Mouse (Mus musculus) lung, postnatal 14 days (tissue): ENCODE data around the gene Hpn.

Experiments
- DNase-seq: peaks from one replicate; pipeline ENCODE4 v3.0.0; 2021

Hpn gene

DNA sequence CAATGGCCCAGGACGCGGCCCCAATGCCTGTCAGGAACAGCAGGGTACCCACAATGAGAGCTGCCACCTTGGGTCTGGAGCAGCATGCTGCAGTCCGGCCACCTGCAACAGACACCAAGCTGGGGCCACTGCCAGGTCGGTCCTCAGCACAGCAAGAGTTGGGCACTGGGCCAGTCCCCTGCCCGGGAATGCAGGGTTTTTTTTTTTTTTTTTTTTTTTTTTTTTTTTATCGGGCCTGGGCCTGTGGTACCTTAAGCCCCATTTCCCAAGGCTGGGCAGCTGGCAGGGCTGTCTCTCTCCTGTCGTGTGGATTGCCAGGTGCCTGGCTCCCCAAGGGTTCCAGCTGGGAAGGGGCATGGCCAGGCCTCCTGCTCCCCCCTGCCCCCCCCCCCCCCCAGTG lies 6.0 kb downstream of the Hpn start:
- DNase-seq, result peak; percentile 70

DNA sequence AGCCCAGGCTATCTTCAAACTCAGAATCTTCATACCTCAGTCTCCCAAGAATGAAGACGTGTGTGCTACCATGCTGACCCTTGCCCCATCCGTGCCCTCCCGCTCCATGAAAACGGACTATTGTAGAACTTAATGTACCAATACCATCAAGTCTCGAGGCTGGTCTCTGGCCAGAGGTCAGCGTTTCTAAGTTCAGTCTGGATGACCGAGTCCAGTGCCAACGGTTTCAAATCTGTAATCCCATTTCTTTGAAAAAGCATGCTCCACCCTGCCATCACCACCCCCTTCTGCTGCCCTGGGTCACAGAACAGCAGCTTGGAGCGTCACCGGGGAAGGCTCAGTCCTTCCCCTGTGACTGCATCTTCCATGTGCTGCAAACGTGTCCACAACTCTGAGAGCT lies 7.3 kb downstream of the Hpn start:
- no peak for DNase-seq

DNA sequence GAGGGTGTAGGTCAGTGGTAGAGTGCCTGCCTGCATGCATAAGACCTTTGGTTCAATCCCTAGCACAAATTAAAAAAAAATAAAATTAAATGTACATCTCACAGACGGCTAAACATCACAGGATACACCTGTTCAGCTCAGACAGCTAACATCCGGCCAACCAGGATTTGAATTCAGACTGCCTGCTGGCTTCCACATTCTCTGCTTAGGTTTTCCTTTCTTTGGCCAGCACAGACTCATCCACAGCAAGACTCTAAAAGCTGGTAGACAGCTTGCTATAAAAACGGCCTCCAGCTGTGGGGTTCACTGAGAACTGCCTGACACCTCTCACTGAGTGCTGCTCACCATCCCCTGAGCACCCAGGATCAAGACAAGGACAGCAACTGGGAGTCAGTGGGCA lies 8.9 kb downstream of the Hpn start:
- DNase-seq, result no peak

DNA sequence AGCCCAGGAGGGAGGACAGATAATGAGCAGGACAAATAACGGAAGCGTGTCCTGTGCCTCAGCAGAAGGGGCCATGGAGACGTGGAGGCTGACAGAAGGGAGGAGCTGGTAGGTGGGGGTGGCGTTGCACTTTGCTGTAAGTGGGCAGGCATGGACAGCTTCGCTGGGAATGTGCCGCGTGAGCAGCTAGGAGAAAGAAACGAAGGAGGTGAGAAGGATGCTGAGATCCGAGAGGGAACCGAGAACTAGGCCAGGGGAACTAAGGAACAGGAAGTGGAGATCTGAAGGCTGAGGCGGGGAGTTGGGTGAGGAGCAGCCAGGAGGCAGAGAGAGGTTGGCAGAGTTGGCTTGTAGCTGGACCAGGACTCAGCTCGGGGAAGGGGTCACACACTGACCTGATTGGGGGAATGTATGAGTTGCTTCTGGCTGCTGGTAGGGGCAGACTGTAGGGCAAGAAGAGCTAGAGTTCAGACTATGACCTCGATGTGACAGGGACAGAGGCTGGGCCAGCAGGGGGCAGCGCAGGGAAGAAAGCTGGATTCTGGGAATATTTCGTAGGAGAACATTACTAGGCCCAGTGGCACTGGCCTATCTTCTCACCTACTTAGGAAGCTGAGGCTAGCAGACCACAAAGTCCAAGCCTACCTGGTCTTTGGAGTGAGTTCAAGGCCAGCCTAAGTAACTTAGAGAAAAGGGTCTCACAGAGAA lies 9.9 kb downstream of the Hpn start:
- DNase-seq, result peak; percentile 70

DNA sequence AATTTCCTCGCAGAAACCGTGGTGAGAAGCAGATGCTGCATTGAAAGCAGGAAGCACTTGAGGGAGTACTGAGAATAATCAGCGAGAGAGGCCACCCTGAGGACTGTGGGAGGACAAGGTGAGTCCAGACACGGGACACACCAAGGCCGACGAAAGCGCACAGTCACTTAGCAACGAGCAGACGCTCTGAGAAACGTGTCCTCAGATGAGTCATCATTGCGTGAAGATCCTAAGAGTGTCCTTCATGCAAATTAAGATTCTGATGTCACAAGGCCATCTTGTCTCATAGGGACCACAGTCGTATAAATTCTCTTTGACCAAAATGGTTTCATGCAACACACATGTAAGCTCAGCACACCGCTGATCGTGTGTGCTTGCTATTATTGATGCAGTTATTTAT lies 14.3 kb downstream of the Hpn start:
- no peak for DNase-seq

DNA sequence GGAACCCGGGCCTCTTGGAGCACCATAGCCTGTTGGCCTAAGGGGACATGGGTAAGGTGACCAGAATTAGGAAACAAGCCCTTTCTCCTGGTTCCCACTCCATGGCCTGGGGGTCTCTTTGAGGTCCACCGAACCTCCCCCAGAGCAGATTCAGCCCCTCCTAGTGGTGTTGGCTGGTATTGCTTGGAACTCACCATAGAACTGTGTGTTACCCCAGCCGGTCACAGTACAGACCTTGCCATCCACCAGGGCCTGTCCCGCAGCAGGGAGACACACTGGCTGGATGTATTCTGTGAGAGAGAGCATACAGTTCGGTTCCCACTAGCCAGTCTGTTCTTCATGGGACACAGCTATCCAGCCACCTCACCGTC lies 15.5 kb downstream of the Hpn start:
- no peak for DNase-seq

DNA sequence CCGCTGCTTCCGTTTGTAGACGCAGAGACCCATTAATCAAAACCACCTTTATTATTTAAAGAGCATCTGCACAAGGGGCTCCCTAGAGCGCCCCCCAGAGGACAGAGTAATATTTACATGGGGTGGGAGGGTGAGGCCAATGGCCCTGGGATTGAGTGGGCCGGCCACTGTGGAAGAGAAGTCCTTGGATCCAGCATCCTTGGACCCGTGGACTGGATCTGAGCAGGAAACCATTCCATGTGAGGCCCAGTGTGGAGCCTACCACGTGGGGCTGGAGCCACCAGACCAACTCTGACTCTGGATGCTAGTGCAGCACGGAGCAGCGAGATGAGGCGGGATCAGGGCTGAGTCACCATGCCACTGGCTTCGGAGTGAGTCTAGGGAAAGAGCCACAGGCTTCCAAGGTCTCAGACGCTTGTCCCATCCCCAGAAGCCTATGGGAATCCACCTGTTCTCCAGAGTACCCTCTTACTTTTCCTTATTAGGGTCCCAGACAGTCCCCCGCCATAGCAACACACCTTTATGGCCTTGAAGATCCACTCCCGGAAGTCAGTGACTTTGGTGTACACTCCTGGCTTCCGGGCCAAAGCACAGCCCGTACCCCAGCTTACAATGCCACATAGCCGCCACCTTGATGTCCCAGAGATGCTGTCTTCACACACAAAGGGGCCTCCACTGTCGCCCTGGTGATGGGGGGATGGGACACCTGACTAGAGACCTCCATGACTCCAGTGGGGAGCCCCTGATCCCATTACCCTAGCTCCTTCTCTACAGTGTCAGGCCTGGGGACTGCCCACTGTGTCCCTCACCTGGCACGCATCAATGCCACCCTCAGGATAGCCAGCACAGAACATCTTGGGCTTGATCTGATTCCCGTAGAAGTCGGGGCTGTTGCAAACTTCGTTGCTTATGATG lies 16.1 kb downstream of the Hpn start:
- DNase-seq, result no peak

DNA sequence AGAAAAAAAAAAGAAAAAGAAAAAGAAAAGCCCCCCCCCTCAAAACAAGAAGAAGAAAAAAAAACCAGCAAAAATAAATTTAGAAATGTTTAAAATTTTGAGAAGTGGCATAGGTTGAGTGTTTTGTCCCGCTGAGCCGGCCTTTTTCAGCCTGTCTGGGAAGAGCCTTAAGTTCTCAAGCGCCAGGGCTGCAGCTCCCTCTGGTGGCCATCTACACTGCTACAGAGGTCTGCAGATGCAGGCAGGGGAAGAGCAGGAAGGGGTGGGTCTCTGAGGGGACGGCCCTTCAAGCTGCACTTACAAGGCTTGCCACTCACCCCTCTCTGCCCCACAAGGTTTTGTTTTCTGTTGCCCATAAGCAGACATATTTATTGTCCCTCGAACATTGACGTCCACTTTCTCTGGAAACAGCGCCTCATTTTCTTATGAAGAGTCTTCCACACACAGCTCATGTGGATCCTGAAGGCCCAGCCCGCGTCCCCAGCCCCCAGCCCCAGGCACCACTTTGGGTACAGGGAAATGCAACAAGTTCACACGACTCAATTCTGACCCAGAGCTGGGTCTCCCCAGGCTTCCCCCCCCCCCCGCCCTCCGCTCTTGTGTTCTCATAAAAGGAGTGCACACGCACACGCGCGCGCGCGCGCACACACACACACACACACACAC lies 17.4 kb downstream of the Hpn start:
- peak; percentile 96 for DNase-seq

DNA sequence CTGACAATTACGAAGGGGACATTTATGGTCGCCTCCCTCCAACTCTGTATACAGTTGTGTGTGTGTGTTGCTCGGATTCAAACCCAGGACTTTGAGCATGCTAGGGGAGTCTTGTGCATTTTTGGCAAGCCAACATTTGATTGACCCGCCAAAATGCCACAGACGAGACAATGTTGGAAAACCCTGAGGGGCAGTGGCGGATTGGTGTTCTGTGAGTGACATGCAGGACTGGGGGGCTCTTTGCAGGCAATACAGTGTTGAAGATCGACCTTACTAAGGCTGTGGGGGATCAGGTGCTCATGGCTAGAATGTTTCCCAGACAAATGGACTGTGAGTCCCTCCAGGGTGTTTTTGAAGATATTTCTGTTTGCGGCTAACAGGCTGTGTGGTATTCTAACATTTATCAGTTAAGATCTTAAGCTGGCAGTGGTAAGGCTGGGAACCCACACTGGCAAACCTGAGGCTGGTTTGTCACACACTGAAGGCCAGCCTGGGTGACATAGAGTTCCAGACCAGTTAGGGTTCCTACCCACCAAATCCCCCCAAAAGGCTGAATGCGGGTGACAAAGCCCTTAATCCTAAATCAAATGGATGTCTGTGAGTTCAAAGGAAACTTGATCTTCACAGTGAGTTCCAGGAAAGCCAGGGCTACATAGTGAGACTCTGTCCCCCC lies 18.1 kb downstream of the Hpn start:
- DNase-seq, result no peak

DNA sequence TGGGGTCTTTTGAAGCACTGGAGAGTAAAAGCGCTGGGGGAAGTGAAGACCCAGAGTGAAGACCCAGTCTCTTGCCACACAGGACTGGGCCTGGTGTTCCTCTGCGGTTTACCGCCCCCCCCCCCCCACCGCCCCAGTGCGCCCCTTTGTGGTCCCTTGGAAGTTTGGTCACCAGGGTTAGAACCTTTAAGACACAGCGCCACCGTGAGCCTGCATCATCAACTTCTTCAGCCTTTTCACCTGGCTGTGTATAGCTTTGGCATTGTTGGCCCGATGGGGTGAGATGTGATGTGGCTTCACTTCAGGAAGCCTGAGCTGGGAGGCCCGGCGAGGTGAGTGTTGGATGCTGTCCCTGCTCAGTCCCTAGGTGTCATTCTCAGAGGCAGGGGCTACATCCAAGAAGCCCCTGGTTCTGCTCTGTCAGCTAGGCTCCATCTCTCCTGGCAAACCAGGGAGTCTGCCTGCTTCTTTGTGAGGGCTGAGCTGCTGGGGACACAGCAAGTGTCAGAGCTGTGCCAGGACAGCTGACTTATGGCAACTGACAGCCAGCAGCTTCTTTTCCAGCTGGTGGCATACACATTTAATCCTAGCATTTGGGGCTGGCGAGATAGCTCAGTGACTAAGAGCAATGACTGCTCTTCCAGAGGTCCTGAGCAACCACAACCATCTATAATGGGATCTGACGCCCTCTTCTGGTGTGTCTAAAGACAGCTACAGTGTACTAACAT lies 20.2 kb downstream of the Hpn start:
- no peak for DNase-seq

DNA sequence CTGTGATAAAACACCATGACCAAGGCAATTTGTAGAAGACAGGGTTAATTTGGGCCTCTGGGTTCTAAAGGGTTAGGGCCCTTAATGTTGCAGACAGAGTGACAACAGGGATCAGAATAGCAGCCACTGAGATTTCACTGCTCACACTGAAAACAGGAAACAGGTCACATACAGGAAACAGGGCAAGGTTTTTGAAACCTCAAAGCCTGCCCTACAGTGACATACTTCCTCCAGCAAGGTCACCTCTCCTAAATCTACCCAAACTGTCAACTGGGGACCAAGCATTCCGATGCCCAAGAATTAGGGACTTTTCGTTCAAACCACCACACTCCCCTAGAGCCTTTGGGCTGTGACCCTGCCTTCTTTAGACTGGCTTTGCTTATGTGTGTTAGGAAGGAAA lies 25.4 kb downstream of the Hpn start:
- no peak for DNase-seq

DNA sequence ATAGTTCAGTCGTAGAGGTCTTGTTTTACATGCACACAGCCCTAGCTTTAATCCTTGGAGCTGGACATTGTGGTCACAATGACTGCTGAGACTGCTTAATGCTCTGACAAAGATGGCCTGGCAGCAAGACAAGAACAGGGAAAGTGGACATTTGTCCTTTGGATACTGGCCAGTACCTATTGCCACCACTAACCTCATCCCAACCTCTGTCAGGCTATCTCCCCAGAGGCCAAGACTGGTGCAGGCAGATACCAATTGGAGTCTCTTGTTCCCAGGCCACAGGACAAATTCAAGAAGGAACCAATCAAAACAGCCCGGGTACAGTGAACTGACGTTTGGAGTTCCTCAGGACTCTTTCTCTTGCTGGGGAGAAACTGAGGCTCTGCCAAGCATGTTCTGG lies 26.9 kb downstream of the Hpn start:
- DNase-seq, result no peak

DNA sequence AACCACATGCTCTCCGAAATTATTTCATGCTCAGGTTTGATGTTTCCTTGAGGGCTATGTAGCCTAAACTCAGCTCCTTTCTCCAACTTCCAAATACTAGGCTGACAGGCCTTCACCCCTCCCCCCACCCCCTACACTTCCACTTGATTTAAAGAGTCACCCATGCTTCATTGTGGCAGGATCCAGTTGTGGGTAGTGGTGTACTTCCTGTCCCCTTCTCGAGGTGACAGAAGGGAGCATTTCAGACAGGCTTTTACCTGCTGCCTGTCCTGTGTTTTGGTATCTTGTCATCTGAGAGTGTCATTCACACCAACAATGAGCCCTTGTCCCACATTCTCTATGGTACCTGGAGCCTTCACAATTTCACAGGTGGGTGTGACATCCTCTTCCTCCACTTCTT lies 27.8 kb downstream of the Hpn start:
- DNase-seq, result no peak

DNA sequence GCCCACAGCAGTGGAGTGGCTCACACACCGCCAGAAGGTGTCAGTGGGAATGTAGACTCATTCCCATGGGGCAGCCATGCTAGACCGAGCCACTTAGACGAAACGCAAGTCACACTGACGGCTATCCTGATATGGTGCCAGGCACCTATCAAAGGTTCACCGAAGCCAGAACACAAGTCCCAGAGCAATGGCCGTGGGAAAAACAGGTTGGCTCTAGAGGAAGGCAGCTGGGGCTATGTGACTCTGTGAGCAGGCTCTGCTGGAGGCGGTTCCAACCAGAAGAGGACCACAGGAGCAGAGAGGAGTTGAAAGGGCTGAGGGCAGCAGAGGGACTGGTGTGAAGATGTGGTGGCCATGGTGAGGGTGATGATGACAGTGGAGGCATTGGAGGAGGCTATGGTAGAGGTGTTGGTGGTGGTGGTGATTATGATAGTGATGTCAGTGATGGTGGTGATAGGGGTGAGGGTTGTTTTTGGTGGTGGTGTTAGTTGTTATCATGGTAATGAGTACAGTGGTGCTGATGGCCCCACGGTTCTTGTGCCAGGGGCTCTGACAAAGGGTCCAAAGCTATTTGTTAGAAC lies 28.8 kb downstream of the Hpn start:
- DNase-seq, result no peak

DNA sequence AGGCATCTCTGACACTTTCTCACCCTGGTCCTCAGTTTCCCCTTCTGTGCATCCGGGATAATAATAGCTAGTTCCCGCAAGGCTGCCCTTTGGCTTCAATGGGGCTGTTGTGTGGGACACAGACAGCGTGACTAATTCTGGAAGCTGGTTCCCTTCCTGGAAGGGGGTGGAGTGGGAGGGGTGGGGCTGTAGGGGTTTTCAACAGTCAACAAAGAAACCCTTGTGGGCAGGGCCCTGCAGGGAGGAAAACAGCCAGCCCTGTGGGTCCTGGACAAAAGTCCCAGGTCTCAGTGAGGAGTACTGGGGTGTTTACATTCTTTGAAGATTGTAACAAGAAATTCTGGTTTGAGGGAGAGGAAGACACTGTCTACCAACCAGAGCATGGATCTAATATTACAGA lies 29.9 kb downstream of the Hpn start:
- DNase-seq, result peak; percentile 43

DNA sequence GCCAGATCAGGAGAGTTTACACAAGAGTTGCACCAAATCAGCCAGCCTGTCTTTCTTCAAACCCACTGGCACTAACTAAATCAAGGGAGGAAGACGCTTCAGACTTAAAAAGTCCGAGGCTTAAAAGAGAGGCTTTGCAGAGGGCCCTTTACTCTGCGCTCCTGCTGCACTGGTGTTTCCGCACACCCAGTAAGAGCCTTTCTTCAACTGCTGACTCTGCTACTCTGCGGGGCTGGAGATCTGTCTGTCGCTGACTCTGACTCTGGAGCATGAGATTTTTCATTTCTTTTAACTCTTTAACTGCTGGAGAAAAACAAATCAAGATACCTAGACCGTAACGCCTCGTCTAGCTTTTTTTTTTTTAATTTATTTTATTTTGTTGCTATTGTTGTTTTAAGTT lies 30.9 kb downstream of the Hpn start:
- DNase-seq, result no peak

DNA sequence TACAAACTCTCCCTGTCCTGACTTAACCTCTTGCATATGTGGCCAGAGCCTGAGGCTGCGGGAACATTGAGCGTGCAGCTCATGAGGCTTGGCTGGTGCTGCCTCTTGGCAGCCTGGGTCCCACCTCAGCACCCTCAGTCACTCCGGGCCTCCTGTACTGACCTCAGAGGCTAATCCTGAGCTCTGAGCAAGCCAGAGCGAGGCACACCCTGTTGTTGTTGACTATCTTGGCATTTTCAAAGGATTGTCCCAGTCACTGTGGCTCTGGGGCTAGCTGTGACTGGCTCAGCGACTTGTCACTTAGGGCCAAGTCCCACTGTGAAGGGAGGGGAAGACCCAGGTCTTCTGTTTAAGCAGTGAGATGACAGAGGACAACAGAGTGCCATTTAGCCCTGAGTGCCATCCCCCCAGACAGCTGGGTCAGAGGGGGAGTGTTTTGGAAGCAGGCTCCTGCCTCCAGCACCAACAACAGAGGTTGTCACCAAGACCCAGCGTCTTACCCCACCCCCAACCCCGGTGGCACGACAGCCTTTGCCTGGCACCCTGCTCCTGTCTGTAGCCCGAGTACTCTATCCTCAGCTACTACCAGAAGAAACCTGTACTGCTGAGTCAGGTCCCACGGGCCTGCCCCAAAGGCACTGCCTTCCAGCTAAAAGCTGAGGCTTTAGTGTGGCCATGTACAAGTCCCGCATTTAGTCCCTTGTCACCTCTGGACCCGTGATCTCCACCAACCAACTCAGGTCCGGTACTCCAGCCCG lies 32.1 kb downstream of the Hpn start:
- DNase-seq, result peak; percentile 49

DNA sequence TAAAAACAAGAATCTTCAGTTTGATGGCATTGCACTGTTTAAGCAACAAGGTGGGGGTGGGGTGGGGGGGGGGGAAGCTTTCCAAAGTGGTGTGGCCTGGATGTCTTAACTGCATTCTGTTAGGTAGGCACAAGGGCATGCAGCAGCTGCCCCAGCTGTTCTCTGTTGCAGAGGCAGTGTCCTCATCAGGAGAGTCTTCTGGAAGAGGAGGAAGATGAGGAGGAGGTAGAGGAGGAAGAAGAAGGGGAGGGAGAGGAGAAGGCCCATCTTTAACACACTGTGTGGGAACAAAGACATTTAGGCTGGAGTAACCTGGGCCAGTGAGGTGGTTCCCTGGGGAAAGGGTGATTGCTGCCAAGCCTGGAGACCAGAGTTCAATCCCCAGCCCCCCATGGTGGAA lies 33.0 kb downstream of the Hpn start:
- no peak for DNase-seq

DNA sequence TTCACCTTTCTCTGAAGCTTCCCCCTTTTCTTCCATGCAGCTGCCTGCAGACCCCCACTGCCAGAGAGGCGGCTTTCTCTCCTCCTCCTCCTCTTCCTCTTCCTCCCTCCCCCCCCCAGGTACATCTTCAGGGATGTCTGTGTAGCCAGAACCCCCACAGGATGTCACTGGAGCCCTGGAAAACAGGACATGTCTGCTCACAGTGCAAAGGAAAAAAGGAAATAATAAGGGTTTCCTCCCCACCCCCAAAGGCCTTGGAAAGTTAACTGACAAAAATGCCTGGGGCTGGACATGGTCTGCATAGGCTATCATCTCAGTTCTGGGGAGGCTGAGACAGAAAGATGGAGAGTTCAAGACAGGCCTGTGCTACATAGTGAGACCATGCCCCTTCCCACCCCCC lies 34.0 kb downstream of the Hpn start:
- DNase-seq, result no peak

DNA sequence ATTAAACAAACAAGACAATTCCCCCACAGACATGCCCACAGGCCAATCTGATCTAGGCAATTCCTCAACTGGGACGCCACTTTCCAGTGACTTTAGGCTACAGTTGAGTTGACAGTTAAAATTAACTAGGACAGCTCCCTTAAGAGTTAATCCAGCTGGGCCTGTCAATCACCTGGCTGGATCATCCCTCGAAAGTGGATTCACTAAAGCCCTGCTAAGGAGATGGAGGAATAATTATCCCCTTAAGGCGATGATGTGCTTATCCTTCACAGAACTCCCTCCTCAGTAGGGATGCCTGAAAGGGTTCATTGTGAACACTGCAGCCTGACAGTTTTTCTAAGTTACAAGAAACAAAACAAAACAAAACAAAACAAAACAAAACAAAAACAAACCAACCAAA lies 34.5 kb downstream of the Hpn start:
- no peak for DNase-seq

DNA sequence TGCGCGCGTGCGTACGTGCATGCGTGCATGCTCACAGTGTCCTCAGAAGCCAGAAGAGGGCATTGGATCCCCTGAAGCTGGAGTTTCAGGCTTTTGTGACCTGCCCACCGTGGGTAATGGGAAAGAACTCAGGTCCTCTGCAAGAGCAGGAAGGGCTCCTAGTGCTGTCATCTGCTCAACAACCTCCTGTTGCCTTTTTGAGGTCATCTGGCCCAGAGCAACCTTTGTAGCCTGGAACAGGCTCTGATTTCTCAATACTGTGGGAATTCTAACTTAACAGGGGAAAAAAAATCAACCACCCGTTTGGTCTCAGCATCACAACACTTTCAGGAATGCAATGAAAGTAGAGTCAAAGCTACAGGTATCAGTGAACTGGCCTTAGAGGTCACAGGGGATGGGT lies 35.4 kb downstream of the Hpn start:
- DNase-seq, result no peak
